ENCODE assay signal across 19 mouse cellular contexts in genomic region chr5:127914157-127914556, GRCm38 (mm10).
"Had no signal": no experiment of that assay in that cellular context is flagged by ENCODE, and none has a peak within 500 bp of the region (broad histone marks: within the 10 kb centered on the region; RNA-seq: fewer than 3 reads in every experiment).

No protein-coding gene starts in this region.

- H3K9me3 ChIP-seq: liver, embryonic 15.5 days; lung, embryonic 15.5 days; midbrain, embryonic 12.5 days; neural tube, embryonic 12.5 days; stomach, embryonic 15.5 days had no signal

- DNase-seq: liver, embryonic 13.5 days; liver, postnatal 0 days; lung, adult 2 months; lung, postnatal 14 days; lung, postnatal 36 days; midbrain, embryonic 14.5 days; right cerebral cortex, postnatal 14 days; thymus, adult 2 months; thymus, postnatal 25 days; thymus, postnatal 4 days had no signal

- H3K4me3 ChIP-seq: liver, embryonic 13.5 days; liver, embryonic 15.5 days; lung, embryonic 15.5 days; midbrain, embryonic 12.5 days; neural tube, embryonic 12.5 days; stomach, embryonic 15.5 days had no signal

- H3K27ac ChIP-seq: liver, embryonic 13.5 days; liver, embryonic 15.5 days; lung, embryonic 15.5 days; macrophage; midbrain, embryonic 12.5 days; neural tube, embryonic 12.5 days; stomach, embryonic 15.5 days; stomach, postnatal 0 days had no signal

- H3K4me2 ChIP-seq: liver, embryonic 13.5 days; liver, embryonic 15.5 days; lung, embryonic 15.5 days; midbrain, embryonic 12.5 days; neural tube, embryonic 12.5 days; stomach, embryonic 15.5 days had no signal

- H3K4me1 ChIP-seq: liver, embryonic 13.5 days; liver, embryonic 15.5 days; lung, embryonic 15.5 days; midbrain, embryonic 12.5 days; neural tube, embryonic 12.5 days; stomach, embryonic 15.5 days had no signal

- ATAC-seq: liver, postnatal 0 days; lung, postnatal 0 days; midbrain, embryonic 16.5 days had no signal

- H3K9ac ChIP-seq: liver, embryonic 13.5 days; liver, embryonic 15.5 days; liver, postnatal 0 days; lung, embryonic 15.5 days; midbrain, embryonic 12.5 days; neural tube, embryonic 12.5 days; stomach, embryonic 15.5 days had no signal

- H3K36me3 ChIP-seq: liver, embryonic 13.5 days; liver, embryonic 15.5 days; lung, embryonic 15.5 days; midbrain, embryonic 12.5 days; neural tube, embryonic 12.5 days; stomach, embryonic 15.5 days had no signal

- H3K27me3 ChIP-seq: liver, embryonic 13.5 days; liver, embryonic 15.5 days; lung, embryonic 15.5 days; stomach, embryonic 15.5 days had no signal
